Mouse (Mus musculus): Measurements from ENCODE around the gene Ptrhd1.

GRCm38 (mm10) chr12:4278978-4279755 is 45.3 kb downstream of the Ptrhd1 start:
- no peak for TF ChIP-seq CTCF (IDR thresholded peaks at IDR 0.05; ENCODE audit: low read depth, low read length)
- TF ChIP-seq TAL1 (conservative IDR thresholded peaks at IDR 0.05; ENCODE audit: low read depth, low read length): no peak
- TF ChIP-seq GATA1 (IDR thresholded peaks at IDR 0.05; ENCODE audit: borderline replicate concordance, low read length): no peak

All from G1E (cell line).